Mouse (Mus musculus) myocyte (in vitro differentiated cells): ENCODE data around the gene Mamdc2. TPM values are rescaled to one million over a fixed set of nuclear protein-coding genes. Genes with fewer than 3 reads are reported as not detected.
"Not testable (repeated sequence)": the region's sequence is repeated elsewhere in the genome, so short reads cannot be mapped to it uniquely, and the experiment has no call there.

Source experiments
- H3K27me3 ChIP-seq: one replicate; pipeline ENCODE4 v1.6.1; 2011; ENCODE audit not compliant: control insufficient read depth, insufficient read depth, insufficient read length
- H3K36me3 ChIP-seq: one replicate; pipeline ENCODE4 v1.6.1; 2011; ENCODE audit not compliant: control insufficient read depth, insufficient read depth
- H3K4me2 ChIP-seq: one replicate; pipeline ENCODE4 v1.6.1; 2011; ENCODE audit warnings: low read depth, control low read depth
- H3K4me3 ChIP-seq: one replicate; pipeline ENCODE4 v1.5.1; 2011; ENCODE audit warnings: mild to moderate bottlenecking, control low read depth, moderate library complexity
- H3K79me2 ChIP-seq: one replicate; pipeline ENCODE4 v1.6.1; 2011; ENCODE audit not compliant: control insufficient read depth, insufficient read depth
- H3ac ChIP-seq: one replicate; pipeline ENCODE4 v1.6.1; 2011; ENCODE audit not compliant: control insufficient read depth, insufficient read length
- CEBPB ChIP-seq: IDR thresholded peaks from 2 replicates; pipeline ENCODE4 v1.6.1; 2011; ENCODE audit warnings: mild to moderate bottlenecking, moderate library complexity; ENCODE audit not compliant: poor library complexity, insufficient read depth, severe bottlenecking
- E2F4 ChIP-seq: IDR thresholded peaks from one replicate; pipeline ENCODE4 v1.6.1; 2011; ENCODE audit warnings: mild to moderate bottlenecking, control low read depth, moderate library complexity; ENCODE audit not compliant: insufficient read depth
- MAX ChIP-seq: IDR thresholded peaks from one replicate; pipeline ENCODE4 v1.6.1; 2011; ENCODE audit warnings: low read depth, mild to moderate bottlenecking, control low read depth
- MYOD1 ChIP-seq, 3 experiments: IDR thresholded peaks; one replicate each; pipeline ENCODE4 v1.6.1; 2011; ENCODE audit warnings: control low read depth in 2 of 3, low read depth in 2 of 3, mild to moderate bottlenecking in 2 of 3, moderate library complexity in 1 of 3; ENCODE audit not compliant: insufficient read length in 2 of 3, control insufficient read depth in 1 of 3
- MYOG ChIP-seq, 3 experiments: IDR thresholded peaks; one replicate each; pipeline ENCODE4 v1.6.1; 2011; ENCODE audit warnings: control low read depth in 2 of 3, low read depth in 2 of 3, mild to moderate bottlenecking in 2 of 3; ENCODE audit not compliant: insufficient read length in 2 of 3, control insufficient read depth in 1 of 3, insufficient read depth in 1 of 3
- POLR2A ChIP-seq: IDR thresholded peaks from one replicate; pipeline ENCODE4 v1.6.1; 2011; ENCODE audit warnings: low read depth, mild to moderate bottlenecking, control low read depth, moderate library complexity; ENCODE audit not compliant: insufficient read length
- POLR2AphosphoS2 ChIP-seq: IDR thresholded peaks from one replicate; pipeline ENCODE4 v1.6.1; 2011; ENCODE audit warnings: low read depth, control low read depth; ENCODE audit not compliant: insufficient read length
- REST ChIP-seq: IDR thresholded peaks from one replicate; pipeline ENCODE4 v1.6.1; 2011; ENCODE audit warnings: mild to moderate bottlenecking, control low read depth, moderate library complexity; ENCODE audit not compliant: insufficient read depth, insufficient read length
- SRF ChIP-seq: IDR thresholded peaks from one replicate; pipeline ENCODE4 v1.6.1; 2011; ENCODE audit warnings: low read depth; ENCODE audit not compliant: control insufficient read depth, insufficient read length
- TCF12 ChIP-seq: IDR thresholded peaks from one replicate; pipeline ENCODE4 v1.6.1; 2011; ENCODE audit warnings: mild to moderate bottlenecking, control low read depth; ENCODE audit not compliant: poor library complexity, insufficient read depth, severe bottlenecking
- TCF3 ChIP-seq: IDR thresholded peaks from one replicate; pipeline ENCODE4 v1.6.1; 2011; ENCODE audit warnings: low read depth, control low read depth; ENCODE audit not compliant: insufficient read length
- USF1 ChIP-seq: IDR thresholded peaks from one replicate; pipeline ENCODE4 v1.6.1; 2011; ENCODE audit warnings: low read depth, mild to moderate bottlenecking, control low read depth, moderate library complexity
- polyA plus RNA-seq: library from polyadenylated mRNA; unstranded; fragments of >200 nt; fragmentation: generic; extraction: Trizol; gene quantifications from one replicate; pipeline ENCODE4 v1.2.1, GENCODE M21; 2012; ENCODE audit warnings: missing spikeins

Gene Mamdc2
- 13.4 TPM for polyA plus RNA-seq

- peak within 1 kb of the TSS; percentile 96 for H3K4me2 ChIP-seq
- H3ac ChIP-seq, result peak within 1 kb of the TSS; percentile 3
- H3K27me3 ChIP-seq, result no peaks in the 10 kb centered on the region
- no peaks in the 10 kb centered on the region for H3K79me2 ChIP-seq
- TF ChIP-seq TCF3, result no peak
- TF ChIP-seq MYOG (IDR thresholded peaks at IDR 0.05; ENCODE audit: control insufficient read depth in 1 of 3, insufficient read depth in 1 of 3, insufficient read length in 2 of 3, low read depth in 2 of 3), result no peak
- no peak for TF ChIP-seq SRF
- TF ChIP-seq REST, result no peak
- TF ChIP-seq E2F4, result no peak
- TF ChIP-seq CEBPB, result no peak
- H3K36me3 ChIP-seq, result no peaks in the 10 kb centered on the region
- H3K4me3 ChIP-seq, result peak within 1 kb of the TSS; percentile 40
Observed at GRCm38 (mm10) chr19:23447988-23448497, at the start of gene Mamdc2. Gene Mamdc2, minus strand, starts transcription at chr19:23448442.

GRCm38 (mm10) chr19:23498011-23498410, 49.8 kb upstream of the Mamdc2 start:
- no peak for TF ChIP-seq CEBPB
- TF ChIP-seq SRF, result no peak
- no peak for TF ChIP-seq E2F4
- TF ChIP-seq MYOD1 (IDR thresholded peaks at IDR 0.05; ENCODE audit: control insufficient read depth in 1 of 3, insufficient read length in 2 of 3, low read depth in 2 of 3), result no peak
- no peak for TF ChIP-seq TCF12
- no peak for TF ChIP-seq REST
- no peak for TF ChIP-seq POLR2AphosphoS2
- TF ChIP-seq POLR2A, result no peak
- TF ChIP-seq MAX, result no peak
- TF ChIP-seq MYOG (IDR thresholded peaks at IDR 0.05; ENCODE audit: control insufficient read depth in 1 of 3, insufficient read depth in 1 of 3, insufficient read length in 2 of 3, low read depth in 2 of 3), result no peak
- no peak for TF ChIP-seq TCF3
- TF ChIP-seq USF1, result no peak
- H3K4me3 ChIP-seq, result no peak overlapping the region

GRCm38 (mm10) chr19:23497171-23497917, 49.1 kb upstream of the Mamdc2 start:
- Histone ChIP-seq H3K36me3 (no peaks in the 10 kb centered on the region), H3K4me2 (no peak overlapping the region), H3ac (no peak overlapping the region), H3K4me3 (no peak overlapping the region), H3K27me3 (no peaks in the 10 kb centered on the region), H3K79me2 (no peaks in the 10 kb centered on the region)
- TF ChIP-seq TCF12, result no peak
- no peak for TF ChIP-seq MYOG (IDR thresholded peaks at IDR 0.05; ENCODE audit: control insufficient read depth in 1 of 3, insufficient read depth in 1 of 3, insufficient read length in 2 of 3, low read depth in 2 of 3)
- TF ChIP-seq USF1, result no peak
- TF ChIP-seq POLR2A, result no peak
- no peak for TF ChIP-seq CEBPB
- no peak for TF ChIP-seq REST
- no peak for TF ChIP-seq POLR2AphosphoS2
- no peak for TF ChIP-seq SRF
- no peak for TF ChIP-seq MAX
- TF ChIP-seq MYOD1 (IDR thresholded peaks at IDR 0.05; ENCODE audit: control insufficient read depth in 1 of 3, insufficient read length in 2 of 3, low read depth in 2 of 3), result no peak
- TF ChIP-seq E2F4, result no peak
- no peak for TF ChIP-seq TCF3

More at GRCm38 (mm10) chr19:23498011-23498410, 49.8 kb upstream of the Mamdc2 start:
- Histone ChIP-seq H3K79me2 (no peaks in the 10 kb centered on the region), H3K36me3 (no peaks in the 10 kb centered on the region), H3K27me3 (no peaks in the 10 kb centered on the region), H3K4me2 (no peak overlapping the region), H3ac (no peak overlapping the region)

GRCm38 (mm10) chr19:23496536-23496935, 48.3 kb upstream of the Mamdc2 start:
- Histone ChIP-seq H3ac (no peak overlapping the region), H3K36me3 (no peaks in the 10 kb centered on the region), H3K4me3 (no peak overlapping the region), H3K4me2 (no peak overlapping the region), H3K79me2 (no peaks in the 10 kb centered on the region), H3K27me3 (no peaks in the 10 kb centered on the region)
- TF ChIP-seq MAX, result no peak

GRCm38 (mm10) chr19:23492663-23493062, 44.4 kb upstream of the Mamdc2 start:
- no peaks in the 10 kb centered on the region for H3K79me2 ChIP-seq
- H3K4me3 ChIP-seq, result no peak overlapping the region
- no peak overlapping the region for H3ac ChIP-seq

GRCm38 (mm10) chr19:23490703-23491102, 42.5 kb upstream of the Mamdc2 start:
- not testable (repeated sequence) for H3K36me3 ChIP-seq, H3ac ChIP-seq, H3K4me3 ChIP-seq, H3K79me2 ChIP-seq, H3K4me2 ChIP-seq, H3K27me3 ChIP-seq

More at GRCm38 (mm10) chr19:23492663-23493062, 44.4 kb upstream of the Mamdc2 start:
- no peaks in the 10 kb centered on the region for H3K27me3 ChIP-seq
- H3K4me2 ChIP-seq, result no peak overlapping the region
- H3K36me3 ChIP-seq, result no peaks in the 10 kb centered on the region
- TF ChIP-seq TCF12, result no peak
- TF ChIP-seq TCF3, result no peak
- TF ChIP-seq POLR2A, result no peak
- peak; percentile 1; the same call in 1 of the 2 replicates for TF ChIP-seq CEBPB
